Mouse (Mus musculus): ENCODE data around the gene Gata3. TPM values are rescaled to one million over a fixed set of nuclear protein-coding genes. Genes with fewer than 3 reads are reported as not detected.

Gene Gata3
- total and polyA plus RNA-seq, 3 experiments = 0.08 to 0.63 (median 0.11) TPM

- Histone ChIP-seq H3K4me3 (replicated peaks in 1 of 3; ENCODE audit: low read depth in 2 of 3, low read length in 2 of 3, poor library complexity in 1 of 3) (peak overlapping the region in 2 of 3 experiments; percentile 24 to 34), H3K9ac (ENCODE audit: insufficient read depth, low read depth) (peak overlapping the region; percentile 55), H3K27ac (ENCODE audit: insufficient read depth, low read depth) (peak overlapping the region; percentile 91), H3K4me2 (ENCODE audit: insufficient read depth, low read depth, poor library complexity, severe bottlenecking) (peak overlapping the region; percentile 33), H3K27me3 (replicated peaks) (no peaks in the 10 kb centered on the region), H3K79me2 (replicated peaks; ENCODE audit: control insufficient read depth, extremely low read depth, insufficient read depth, poor library complexity, severe bottlenecking) (no peaks in the 10 kb centered on the region), H3K36me3 (replicated peaks in 1 of 2; ENCODE audit: control insufficient read depth in 1 of 2, insufficient read depth in 1 of 2, low read length in 1 of 2) (peaks cover 7 to 38% of the 10 kb centered on the region in 2 experiments), H3K9me3 (replicated peaks; ENCODE audit: low read length) (no peaks in the 10 kb centered on the region), H3K4me1 (ENCODE audit: control insufficient read depth in 1 of 2, insufficient read depth in 2 of 2) (peaks cover 2 to 21% of the 10 kb centered on the region in 2 experiments; a peak in 3 of 4 replicates)
- dilution Hi-C loops (cut with MboI; ENCODE audit: extremely low pct_ligation_motif_present, extremely low pct_unique_long_range_greater_than_20kb, low sequenced_read_pairs) = no loop called here
- TF ChIP-seq IRF4 (IDR thresholded peaks at IDR 0.05; ENCODE audit: low read depth, low read length) = peak; percentile 42; the same call in 1 of the 2 replicates
- TF ChIP-seq HCFC1 (IDR thresholded peaks at IDR 0.05; ENCODE audit: low read depth, low read length) = peak; percentile 16
- no peak for TF ChIP-seq POLR2AphosphoS2 (IDR thresholded peaks at IDR 0.05; ENCODE audit: low read depth, low read length)
- TF ChIP-seq UBTF (IDR thresholded peaks at IDR 0.05; ENCODE audit: low read depth, low read length) = no peak
- peak; percentile 84; the same call in 1 of the 2 replicates for TF ChIP-seq MEF2A (IDR thresholded peaks at IDR 0.05; ENCODE audit: borderline replicate concordance, low read depth, low read length)
- TF ChIP-seq ZNF384 (IDR thresholded peaks at IDR 0.05; ENCODE audit: low read depth, low read length) = no peak
- TF ChIP-seq GABPA (IDR thresholded peaks at IDR 0.05; ENCODE audit: insufficient replicate concordance, low read depth, low read length) = no peak
- no peak for TF ChIP-seq PAX5 (IDR thresholded peaks at IDR 0.05; ENCODE audit: low read length)
- no peak for TF ChIP-seq E2F4 (IDR thresholded peaks at IDR 0.05; ENCODE audit: insufficient replicate concordance, low read depth, low read length)
- TF ChIP-seq MYC (IDR thresholded peaks at IDR 0.05; ENCODE audit: low read depth, low read length) = no peak
- no peak for TF ChIP-seq EP300 (IDR thresholded peaks at IDR 0.05; ENCODE audit: low read length)
- no peak for TF ChIP-seq CTCF (conservative IDR thresholded peaks at IDR 0.05 in 1 of 2, IDR thresholded peaks at IDR 0.05 in 1 of 2; ENCODE audit: low read depth in 2 of 2, low read length in 2 of 2)
- 0 out of 2 replicates have a peak, but pooled peaks have one; percentile 7 for TF ChIP-seq JUND (conservative IDR thresholded peaks at IDR 0.05; ENCODE audit: low read depth, low read length)
- no peak for TF ChIP-seq TCF12 (IDR thresholded peaks at IDR 0.05; ENCODE audit: low read depth, low read length)
- TF ChIP-seq CHD2 (IDR thresholded peaks at IDR 0.05; ENCODE audit: low read length) = no peak
- TF ChIP-seq POLR2A (IDR thresholded peaks at IDR 0.05; ENCODE audit: low read depth, low read length) = no peak
- TF ChIP-seq NRF1 (IDR thresholded peaks at IDR 0.05; ENCODE audit: low read depth, low read length) = no peak
- peak; percentile 50; the same call in 1 of the 2 replicates for TF ChIP-seq MXI1 (IDR thresholded peaks at IDR 0.05; ENCODE audit: low read depth, low read length)
- TF ChIP-seq KAT2A (IDR thresholded peaks at IDR 0.05; ENCODE audit: insufficient replicate concordance, low read length) = no peak
- TF ChIP-seq ZKSCAN1 (IDR thresholded peaks at IDR 0.05; ENCODE audit: borderline replicate concordance, low read depth, low read length) = no peak
- TF ChIP-seq NELFE (IDR thresholded peaks at IDR 0.05; ENCODE audit: low read depth, low read length) = peak; percentile 25; the same call in 1 of the 2 replicates
- peak; percentile 58; the same call in 1 of the 2 replicates for TF ChIP-seq JUN (IDR thresholded peaks at IDR 0.05; ENCODE audit: insufficient read depth, low read depth, low read length)
- no peak for TF ChIP-seq SIN3A (IDR thresholded peaks at IDR 0.05; ENCODE audit: low read length)
- no peak for TF ChIP-seq ETS1 (conservative IDR thresholded peaks at IDR 0.05; ENCODE audit: low read depth, low read length)
- 0 out of 2 replicates have a peak, but pooled peaks have one; percentile 19 for TF ChIP-seq MAZ (IDR thresholded peaks at IDR 0.05; ENCODE audit: low read depth, low read length)
- TF ChIP-seq RAD21 (IDR thresholded peaks at IDR 0.05; ENCODE audit: low read depth, low read length) = no peak; the same call in 1 of the 2 replicates
- peak; percentile 61; the same call in 1 of the 2 replicates for TF ChIP-seq MAX (IDR thresholded peaks at IDR 0.05; ENCODE audit: low read length)
- TF ChIP-seq USF2 (conservative IDR thresholded peaks at IDR 0.05; ENCODE audit: low read depth, low read length) = peak; percentile 64
- TF ChIP-seq BHLHE40 (IDR thresholded peaks at IDR 0.05; ENCODE audit: low read depth, low read length) = peak; percentile 62
- peak; percentile 64; the same call in 1 of the 2 replicates for TF ChIP-seq MAFK (IDR thresholded peaks at IDR 0.05; ENCODE audit: insufficient replicate concordance, low read length)
- TF ChIP-seq ELF1 (IDR thresholded peaks at IDR 0.05; ENCODE audit: low read depth, low read length) = peak; percentile 57
- TF ChIP-seq ZMIZ1 (IDR thresholded peaks at IDR 0.05; ENCODE audit: low read depth, low read length) = no peak
- no peak for TF ChIP-seq CHD1 (IDR thresholded peaks at IDR 0.05; ENCODE audit: low read depth, low read length)
- no peak for TF ChIP-seq RCOR1 (conservative IDR thresholded peaks at IDR 0.05; ENCODE audit: low read depth, low read length)
- TF ChIP-seq SMC3 (IDR thresholded peaks at IDR 0.05; ENCODE audit: low read depth, low read length) = no peak
- no peak for TF ChIP-seq ZC3H11A (IDR thresholded peaks at IDR 0.05; ENCODE audit: low read depth, low read length)
- TF ChIP-seq USF1 (IDR thresholded peaks at IDR 0.05; ENCODE audit: low read depth, low read length) = peak; percentile 69
- no peak for TF ChIP-seq TBP (conservative IDR thresholded peaks at IDR 0.05; ENCODE audit: low read depth, low read length)
- in situ Hi-C loops (cut with MboI; ENCODE audit: low pct_ligation_motif_present, low pct_unique_long_range_greater_than_20kb, low sequenced_read_pairs) = no loop called here
- peak; percentile 79 for DNase-seq (ENCODE audit: extremely low read depth)
These were observed 36.5 kb upstream of the Gata3 start for GRCm38 (mm10) chr2:9926194-9926904.

All from CH12.LX (cell line).